In genomic region chr3:86844804-86845481, GRCm38 (mm10) we compare ENCODE assay signal across 8 mouse cellular contexts.
A peak's percentile ranks its signal among the peaks of the same experiment; 100 is the strongest.
DNase-seq lines count a peak whose midpoint lies in the region; ATAC-seq lines count a peak whose summit lies in the region.

No protein-coding gene starts in this region.

- H3K36me3 ChIP-seq in embryonic facial prominence, embryonic 13.5 days = no peaks in the 10 kb centered on the region

- H3K27ac ChIP-seq in embryonic facial prominence, embryonic 13.5 days = peak overlapping the region; percentile 17; the same call in 1 of the 2 replicates

- DNase-seq in left cerebral cortex, adult 11 months (ENCODE audit: low spot score) = peak; percentile 47
- DNase-seq in left cerebral cortex, postnatal 4 days = no peak
- peak; percentile 51 to 73 for DNase-seq in left cerebral cortex, adult 9 months (ENCODE audit: low spot score in 2 of 2)
- DNase-seq in right cerebral cortex, postnatal 4 days = peak; percentile 22
- DNase-seq in adrenal gland, postnatal 10 days = no peak
- DNase-seq in urinary bladder, postnatal 4 days (ENCODE audit: low spot score in 2 of 2) = no peak
- no peak for DNase-seq in layer of hippocampus, adult 9-10 months (ENCODE audit: low spot score)

- ATAC-seq in embryonic facial prominence, embryonic 13.5 days (ENCODE audit: insufficient number of reproducible peaks, insufficient read depth, low FRiP score, low TSS enrichment, low read depth) = no peak

- no peaks in the 10 kb centered on the region for H3K27me3 ChIP-seq in embryonic facial prominence, embryonic 13.5 days

- H3K4me3 ChIP-seq in embryonic facial prominence, embryonic 13.5 days = no peak overlapping the region

- 13% methylated on average over 8 of the region's 8 CpGs for WGBS in embryonic facial prominence, embryonic 13.5 days

- intact Hi-C loops in left cerebral cortex, postnatal 4 days (cut with DNase I) = loop anchor here (5.0 kb wide), 1 partner anchor 72 kb away; no protein-coding TSS in a partner anchor

- H3K4me2 ChIP-seq in embryonic facial prominence, embryonic 13.5 days = peak overlapping the region; percentile 37

- H3K4me1 ChIP-seq in embryonic facial prominence, embryonic 13.5 days = peaks cover 41% of the 10 kb centered on the region

- H3K9ac ChIP-seq in embryonic facial prominence, embryonic 13.5 days = no peak overlapping the region

- no peaks in the 10 kb centered on the region for H3K9me3 ChIP-seq in embryonic facial prominence, embryonic 13.5 days

Comparison
In these comparisons a context has a peak if more than half of its experiments do, and no peak if none do; other contexts are left out.
1. DNase-seq: peak in left cerebral cortex, adult 11 months (single experiment), left cerebral cortex, adult 9 months (2 of 2) and right cerebral cortex, postnatal 4 days (single experiment); none in left cerebral cortex, postnatal 4 days (single experiment), adrenal gland, postnatal 10 days (single experiment), urinary bladder, postnatal 4 days (0 of 2) and layer of hippocampus, adult 9-10 months (single experiment).